Mouse (Mus musculus) hindbrain, embryonic 13.5 days (tissue): ENCODE data around the gene Ugt1a5. TPM values are rescaled to one million over a fixed set of nuclear protein-coding genes. Genes with fewer than 3 reads are reported as not detected.
A peak's percentile ranks its signal among the peaks of the same experiment; 100 is the strongest.
"Not testable (repeated sequence)": the region's sequence is repeated elsewhere in the genome, so short reads cannot be mapped to it uniquely, and the experiment has no call there.

Source experiments
- ATAC-seq: fragments of 200-750 bp; cut with Nextera tagmentation; 2 replicates; pipeline ENCODE4 v1.8.0; 2017; ENCODE audit warnings: moderate TSS enrichment; ENCODE audit not compliant: low FRiP score
- H3K27ac ChIP-seq: fragments of 300-500 bp; sonication (generic); 2 replicates; pipeline ENCODE4 v1.5.1; 2015; ENCODE audit warnings: inconsistent platforms, mild to moderate bottlenecking, moderate library complexity
- H3K27me3 ChIP-seq: fragments of 300-500 bp; sonication (generic); 2 replicates; pipeline ENCODE4 v1.6.1; 2015; ENCODE audit warnings: mild to moderate bottlenecking, inconsistent platforms
- H3K36me3 ChIP-seq: fragments of 300-500 bp; sonication (generic); 2 replicates; pipeline ENCODE4 v1.6.1; 2015; ENCODE audit warnings: mild to moderate bottlenecking, inconsistent platforms
- H3K4me1 ChIP-seq: fragments of 300-500 bp; sonication (generic); replicated peaks from 2 replicates; pipeline ENCODE4 v1.6.1; 2015; ENCODE audit warnings: inconsistent platforms
- H3K4me2 ChIP-seq: fragments of 300-500 bp; sonication (generic); 2 replicates; pipeline ENCODE4 v1.6.1; 2015; ENCODE audit warnings: inconsistent platforms, mild to moderate bottlenecking, moderate library complexity
- H3K4me3 ChIP-seq: fragments of 300-500 bp; sonication (generic); 2 replicates; pipeline ENCODE4 v1.5.1; 2015; ENCODE audit warnings: mild to moderate bottlenecking, inconsistent platforms
- H3K9ac ChIP-seq: fragments of 300-500 bp; sonication (generic); 2 replicates; pipeline ENCODE4 v1.6.1; 2015; ENCODE audit warnings: mild to moderate bottlenecking, inconsistent platforms
- H3K9me3 ChIP-seq: fragments of 300-500 bp; sonication (generic); 2 replicates; pipeline ENCODE4 v1.6.1; 2016; ENCODE audit warnings: inconsistent platforms
- WGBS: fragments of 180-500 bp; shearing (Covaris S2); methylation state at CpG from one replicate; pipeline ENCODE4 v1.1.7; 2015; 5-methylcytosine and 5-hydroxymethylcytosine counted together
- polyA plus RNA-seq: library from polyadenylated mRNA; unstranded; fragments of >200 nt; fragmentation: Nextera tagmentation; extraction: Ambion mirVana; gene quantifications from 2 replicates; pipeline ENCODE4 v1.2.1, GENCODE M21; 2015

Ugt1a5 gene
- not detected in 2 replicates for polyA plus RNA-seq

DNA sequence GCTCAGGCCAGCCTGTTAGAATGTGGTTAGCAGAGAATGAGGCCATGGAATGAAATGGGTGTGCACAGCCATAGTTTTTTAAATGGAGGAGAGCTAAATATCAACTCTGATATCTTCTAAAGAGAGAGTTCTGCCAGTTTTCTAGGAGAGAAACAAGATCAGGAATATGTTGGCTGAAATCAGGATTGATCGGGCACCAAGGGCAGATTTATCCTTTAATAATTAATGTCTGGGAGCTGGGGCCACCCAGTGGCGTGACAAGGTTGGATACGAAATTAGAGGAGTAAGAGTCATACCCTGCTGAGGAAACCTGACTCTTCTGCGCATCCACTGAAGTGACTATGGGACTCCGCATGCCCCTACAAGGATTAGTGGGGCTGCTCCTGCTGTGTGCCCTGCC lies at the start of gene Ugt1a5:
Gene Ugt1a5, plus strand, starts transcription at position 302 of the 400 bp plus-strand sequence.
- 84% methylated on average over 5 of the region's 5 CpGs for WGBS
- no peaks in the 10 kb centered on the region for H3K9me3 ChIP-seq
- no peaks in the 10 kb centered on the region for H3K36me3 ChIP-seq
- H3K4me1 ChIP-seq: no peaks in the 10 kb centered on the region
- H3K27me3 ChIP-seq: no peaks in the 10 kb centered on the region
- H3K4me2 ChIP-seq: no peak within 1 kb of the TSS
- H3K9ac ChIP-seq: no peak within 1 kb of the TSS
- H3K27ac ChIP-seq: no peak within 1 kb of the TSS
- H3K4me3 ChIP-seq: no peak within 1 kb of the TSS
- no peak for ATAC-seq

DNA sequence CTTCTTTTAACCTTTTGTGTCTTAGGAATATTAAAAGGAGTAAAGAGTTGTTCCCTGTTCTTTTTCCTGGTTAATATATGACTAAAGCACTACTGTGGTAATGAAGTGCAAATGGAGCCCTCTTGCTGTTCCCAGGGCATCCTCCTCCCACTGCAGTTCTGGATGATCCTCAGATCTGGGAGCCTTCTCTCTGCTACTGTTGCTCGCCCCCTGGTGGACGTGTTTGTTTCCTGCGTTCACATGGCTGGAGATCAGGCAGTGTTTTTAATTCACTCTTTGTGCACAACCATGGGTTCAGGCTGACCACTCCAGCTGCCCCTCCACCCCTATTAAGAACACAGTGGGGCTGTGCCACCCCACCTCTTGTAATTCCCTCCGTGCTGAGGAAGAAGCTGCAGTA lies 45.3 kb upstream of the Ugt1a5 start:
- not testable (repeated sequence) for H3K4me3 ChIP-seq, H3K4me1 ChIP-seq, H3K27ac ChIP-seq, ATAC-seq, H3K9me3 ChIP-seq, H3K9ac ChIP-seq, H3K36me3 ChIP-seq, H3K27me3 ChIP-seq, H3K4me2 ChIP-seq
- WGBS: 19% methylated on average over 4 of the region's 4 CpGs

DNA sequence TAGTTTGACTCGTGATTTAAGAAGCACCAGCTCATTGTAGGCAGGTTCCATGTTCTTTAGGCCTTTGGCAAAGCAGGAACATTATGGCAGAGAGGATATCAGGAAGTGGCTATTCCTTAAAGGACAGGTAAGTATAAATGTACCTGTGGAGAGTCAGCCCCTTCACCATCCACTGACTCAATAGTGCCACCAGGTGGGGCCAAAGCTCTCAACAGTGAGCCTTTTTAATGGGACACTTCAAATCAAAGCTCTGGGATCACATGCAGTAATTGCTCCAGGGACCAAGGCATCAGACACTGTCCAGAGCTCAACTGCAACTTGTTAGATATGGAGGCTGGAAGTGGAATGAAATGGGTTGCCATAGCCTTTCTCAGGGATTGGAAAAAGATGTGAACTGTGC lies 44.3 kb upstream of the Ugt1a5 start:
- ATAC-seq, H3K4me2 ChIP-seq, H3K4me3 ChIP-seq, H3K9me3 ChIP-seq, H3K27me3 ChIP-seq, H3K27ac ChIP-seq, H3K9ac ChIP-seq, H3K36me3 ChIP-seq, H3K4me1 ChIP-seq: not testable (repeated sequence)
- no CpG with 5 or more reads among the region's 1 CpGs for WGBS

DNA sequence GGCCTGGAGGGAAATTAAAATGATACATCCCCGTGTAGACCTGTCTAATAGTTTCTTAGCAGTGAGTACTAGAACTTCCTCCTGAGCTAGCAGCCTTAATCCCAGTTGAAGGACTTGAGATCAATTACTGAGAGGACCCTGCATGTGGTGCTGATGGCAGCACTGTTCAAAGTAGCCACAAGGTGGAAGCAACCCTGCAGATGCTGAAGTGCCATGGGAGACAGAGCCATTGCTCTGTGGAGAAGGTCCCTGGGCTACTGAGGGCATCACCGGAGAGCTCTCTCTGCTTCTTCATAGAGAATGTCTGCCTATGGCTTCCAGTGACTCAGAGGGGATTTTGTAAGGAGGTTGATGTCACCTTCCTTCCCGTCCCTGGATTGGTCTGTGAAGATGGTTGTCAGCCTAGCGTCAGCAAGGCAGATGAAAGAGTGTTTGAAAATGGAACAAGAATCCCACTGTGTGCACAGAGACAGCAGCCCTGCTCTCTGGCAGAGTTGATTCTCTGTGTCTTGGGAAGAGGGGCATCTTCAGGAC lies 39.9 kb upstream of the Ugt1a5 start:
- ATAC-seq, H3K9ac ChIP-seq, H3K27ac ChIP-seq, H3K36me3 ChIP-seq, H3K9me3 ChIP-seq, H3K4me3 ChIP-seq, H3K27me3 ChIP-seq, H3K4me2 ChIP-seq, H3K4me1 ChIP-seq: not testable (repeated sequence)
- 83% methylated on average over 4 of the region's 4 CpGs for WGBS

DNA sequence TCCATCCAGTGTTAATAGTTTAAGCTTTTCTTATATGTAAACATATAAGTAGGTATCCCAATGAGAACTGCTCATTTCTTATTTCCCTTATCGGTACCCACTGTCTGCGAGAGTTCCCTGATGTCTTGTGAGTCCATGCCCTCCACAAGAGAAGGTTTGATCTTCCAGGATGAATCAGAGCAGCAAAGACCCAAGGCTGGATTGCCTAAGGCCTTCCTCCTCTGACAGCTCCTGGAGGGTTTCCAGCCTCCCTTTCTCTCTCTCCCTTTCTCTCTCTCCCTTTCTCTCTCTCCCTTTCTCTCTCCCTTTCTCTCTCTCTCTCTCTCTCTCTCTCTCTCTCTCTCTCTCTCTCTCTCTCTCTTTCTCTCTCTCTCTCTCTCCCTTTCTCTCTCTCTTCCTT lies 36.7 kb upstream of the Ugt1a5 start:
- not testable (repeated sequence) for H3K4me1 ChIP-seq, H3K9ac ChIP-seq, H3K9me3 ChIP-seq, H3K27me3 ChIP-seq, H3K4me2 ChIP-seq, H3K36me3 ChIP-seq, H3K27ac ChIP-seq, ATAC-seq, H3K4me3 ChIP-seq
- WGBS: 83% methylated on average over 2 of the region's 2 CpGs

DNA sequence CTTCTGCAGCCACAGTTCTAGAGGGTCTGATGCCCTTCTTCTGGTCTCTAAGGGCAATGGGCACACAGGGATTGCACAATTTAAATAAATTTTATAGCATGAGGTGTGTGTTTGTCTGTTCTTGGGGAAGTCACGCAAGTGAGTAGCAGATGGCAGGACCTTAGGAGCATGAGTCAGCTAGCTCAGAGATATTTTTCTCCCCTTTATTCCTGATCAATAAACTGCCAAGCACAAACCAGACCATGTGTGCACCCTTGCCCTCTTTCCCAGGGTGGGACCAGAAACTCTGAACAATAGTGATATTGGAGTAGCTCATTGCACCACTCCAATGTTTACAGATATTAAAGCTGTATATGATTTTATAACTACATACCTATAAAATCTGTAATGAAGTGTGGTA lies 35.6 kb upstream of the Ugt1a5 start:
- not testable (repeated sequence) for H3K4me3 ChIP-seq, H3K27ac ChIP-seq, H3K36me3 ChIP-seq, H3K9ac ChIP-seq, H3K4me2 ChIP-seq, H3K9me3 ChIP-seq, H3K27me3 ChIP-seq, ATAC-seq, H3K4me1 ChIP-seq
- WGBS: 90% methylated on average over 1 of the region's 1 CpGs

DNA sequence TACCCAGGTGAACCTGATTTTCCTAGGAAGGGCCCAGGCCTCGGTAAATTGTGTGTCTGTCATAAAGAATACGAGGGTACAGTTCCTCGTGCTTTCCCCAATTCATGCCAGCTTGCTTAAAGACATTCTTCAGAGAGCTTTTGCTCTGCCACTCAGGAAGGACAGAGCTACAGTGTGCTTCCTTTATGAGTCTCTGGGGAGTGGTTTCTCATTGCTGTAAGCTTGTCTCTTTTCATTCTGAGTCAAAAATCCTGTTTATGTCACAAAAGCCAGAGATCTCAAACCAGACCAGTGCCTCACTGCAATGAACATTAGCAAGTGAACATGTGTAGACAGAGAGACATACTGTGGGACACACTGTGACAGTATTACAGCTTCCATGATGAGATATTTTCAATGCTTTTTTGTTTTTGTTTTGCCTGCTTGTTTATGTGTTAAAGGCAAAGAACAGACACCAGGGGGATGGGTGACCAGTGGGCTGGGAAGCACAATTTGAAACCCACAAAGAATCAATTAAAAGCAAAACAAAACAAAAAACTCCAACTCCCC lies 31.8 kb upstream of the Ugt1a5 start:
- WGBS: 58% methylated on average over 3 of the region's 3 CpGs
- no peak overlapping the region for H3K4me2 ChIP-seq
- no peak overlapping the region for H3K9ac ChIP-seq
- peak overlapping the region; percentile 67 for H3K27ac ChIP-seq
- no peaks in the 10 kb centered on the region for H3K36me3 ChIP-seq
- peak; percentile 57 for ATAC-seq
- H3K4me3 ChIP-seq: no peak overlapping the region
- H3K4me1 ChIP-seq: peaks cover 7% of the 10 kb centered on the region; the same call in 1 of the 2 replicates
- no peaks in the 10 kb centered on the region for H3K27me3 ChIP-seq
- no peaks in the 10 kb centered on the region for H3K9me3 ChIP-seq

DNA sequence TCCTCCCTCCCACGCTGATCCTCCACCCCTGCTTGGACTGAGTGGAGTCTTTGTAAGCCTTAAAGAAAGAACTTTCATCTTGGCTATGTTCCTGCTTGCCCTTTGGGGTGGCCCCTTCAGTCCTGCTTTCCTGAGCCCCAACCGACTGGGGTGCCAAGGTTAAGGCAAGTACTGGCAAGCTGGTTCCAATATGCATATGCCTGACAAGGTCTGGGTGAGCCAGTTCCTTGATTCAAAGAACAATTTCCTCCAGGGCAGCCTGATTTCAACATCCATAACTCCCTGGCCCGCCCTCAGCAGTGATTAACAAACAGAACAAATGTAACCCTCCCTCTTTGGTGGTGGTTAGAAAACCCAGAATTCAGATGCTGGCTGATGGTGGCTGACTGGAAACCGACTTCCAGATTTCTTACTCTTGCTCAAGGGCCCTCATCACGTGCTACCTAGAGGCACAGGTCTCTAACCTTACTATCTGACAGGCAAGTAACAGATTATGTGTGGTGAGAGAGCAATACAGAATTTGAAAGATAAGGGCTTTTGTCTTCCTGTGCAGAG lies 31.3 kb upstream of the Ugt1a5 start, which contains the start of gene Ugt1a6a:
Gene Ugt1a6a, plus strand, starts transcription at position 353 of the 555 bp plus-strand sequence.
- not testable (repeated sequence) for H3K9me3 ChIP-seq, H3K4me3 ChIP-seq, H3K9ac ChIP-seq, H3K4me1 ChIP-seq, H3K27me3 ChIP-seq, H3K4me2 ChIP-seq, H3K36me3 ChIP-seq
- peak; percentile 72 for ATAC-seq
- WGBS: 44% methylated on average over 5 of the region's 5 CpGs
- H3K27ac ChIP-seq: peak within 1 kb of the TSS; percentile 67

DNA sequence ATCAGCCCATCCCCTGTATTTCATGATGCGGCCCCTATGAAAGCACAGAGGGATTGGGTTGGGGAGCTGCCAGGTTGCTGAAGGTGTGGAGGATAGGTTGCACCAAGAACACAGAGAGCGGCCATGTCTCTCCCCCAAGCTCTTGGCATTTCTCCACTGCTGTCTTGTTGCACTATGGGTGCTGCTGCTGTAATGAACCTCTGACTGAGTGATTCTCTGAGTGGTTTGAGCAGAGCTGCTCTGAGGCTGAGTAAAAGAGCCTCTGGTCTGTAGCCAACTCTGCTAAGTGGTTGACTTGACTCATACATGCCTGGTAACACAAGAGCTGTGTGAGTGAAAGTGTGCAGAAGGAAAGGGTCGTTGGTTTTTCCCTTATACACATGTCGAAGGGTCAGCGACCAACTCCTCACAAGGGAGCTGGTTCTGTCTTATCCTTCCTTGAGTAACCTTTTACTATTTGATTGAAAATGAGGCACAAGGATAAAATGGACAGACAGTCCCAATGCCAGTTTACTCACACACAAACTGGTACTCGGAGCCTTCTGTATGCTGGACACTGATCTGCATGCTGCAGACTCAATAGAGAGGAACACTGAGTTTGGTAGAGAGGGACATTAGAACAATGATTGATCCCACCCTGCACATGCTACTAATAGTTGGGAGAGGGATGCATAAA lies 30.4 kb upstream of the Ugt1a5 start:
- not testable (repeated sequence) for H3K4me1 ChIP-seq, H3K9ac ChIP-seq, H3K27ac ChIP-seq, H3K27me3 ChIP-seq, H3K4me2 ChIP-seq, H3K9me3 ChIP-seq, H3K4me3 ChIP-seq, H3K36me3 ChIP-seq, ATAC-seq
- WGBS: 87% methylated on average over 6 of the region's 6 CpGs

DNA sequence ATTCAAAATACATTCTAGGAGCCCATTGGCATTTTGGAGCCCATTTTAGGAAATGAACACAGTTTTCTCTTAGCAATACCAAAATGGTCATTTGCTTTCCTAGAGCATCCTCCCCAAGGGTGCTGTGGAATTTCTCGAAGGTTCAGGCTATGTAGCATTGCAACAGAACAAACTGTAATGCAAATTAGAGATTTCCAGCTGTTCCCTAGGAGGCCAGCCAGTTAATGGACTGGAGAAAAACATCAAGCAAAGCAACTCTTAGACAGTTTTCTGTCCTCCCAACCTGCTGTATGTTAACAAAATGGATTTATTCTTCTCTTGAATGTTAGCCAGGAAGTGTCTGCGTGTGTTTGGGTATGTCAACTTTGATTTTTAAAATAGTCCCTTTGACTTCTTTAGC lies 29.2 kb upstream of the Ugt1a5 start:
- no peak for ATAC-seq
- no peak overlapping the region for H3K4me2 ChIP-seq
- no peaks in the 10 kb centered on the region for H3K9me3 ChIP-seq
- no peak overlapping the region for H3K9ac ChIP-seq
- no peak overlapping the region for H3K27ac ChIP-seq
- no peaks in the 10 kb centered on the region for H3K36me3 ChIP-seq
- no peak overlapping the region for H3K4me3 ChIP-seq
- whole genome bisulfite sequencing: 71% methylated on average over 2 of the region's 2 CpGs
- peaks cover 7% of the 10 kb centered on the region; the same call in 1 of the 2 replicates for H3K4me1 ChIP-seq
- H3K27me3 ChIP-seq: no peaks in the 10 kb centered on the region

DNA sequence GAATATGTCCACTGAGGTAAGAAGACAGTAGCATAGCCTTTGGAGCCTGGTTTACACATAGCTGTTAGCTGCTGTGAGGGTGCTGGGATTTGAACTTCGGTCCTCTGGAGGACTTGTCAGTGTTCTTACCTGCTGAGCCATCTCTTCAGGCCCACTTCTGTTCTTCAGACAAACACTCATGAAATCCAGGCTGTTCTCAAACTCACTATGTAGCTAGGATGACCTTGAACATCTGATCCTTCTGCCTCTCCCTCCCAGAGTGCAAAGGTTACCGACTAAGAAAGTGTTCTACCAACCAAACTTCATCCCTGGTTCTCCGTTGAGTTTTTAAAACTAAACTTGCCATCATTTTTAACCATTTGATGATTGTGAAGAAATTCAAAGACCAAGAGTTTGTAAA lies 28.5 kb upstream of the Ugt1a5 start:
- no peak overlapping the region for H3K4me2 ChIP-seq
- no peaks in the 10 kb centered on the region for H3K9me3 ChIP-seq
- H3K27ac ChIP-seq: no peak overlapping the region
- no peak overlapping the region for H3K4me3 ChIP-seq
- H3K36me3 ChIP-seq: no peaks in the 10 kb centered on the region
- H3K9ac ChIP-seq: no peak overlapping the region
- H3K27me3 ChIP-seq: no peaks in the 10 kb centered on the region
- no peak for ATAC-seq
- H3K4me1 ChIP-seq: peaks cover 7% of the 10 kb centered on the region; the same call in 1 of the 2 replicates
- 94% methylated on average over 3 of the region's 3 CpGs for WGBS

DNA sequence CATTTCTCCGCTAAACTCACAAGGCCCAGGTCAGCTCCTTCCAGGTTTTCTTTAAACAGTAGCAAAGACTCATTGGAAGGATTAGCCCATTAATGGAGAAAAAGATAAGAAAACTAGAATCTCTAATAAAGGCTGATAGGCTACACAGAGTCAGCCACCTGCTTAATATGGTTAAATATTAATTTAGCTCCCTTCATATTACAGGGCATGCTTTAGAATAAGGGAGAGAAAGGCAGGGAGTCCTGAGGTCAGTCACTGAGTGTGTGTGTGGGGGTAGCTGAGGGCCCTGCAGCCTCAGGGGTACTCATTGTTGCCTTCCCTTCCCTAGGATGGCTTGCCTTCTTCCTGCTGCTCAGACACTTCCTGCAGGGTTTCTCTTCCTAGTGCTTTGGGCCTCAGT lies 27.7 kb upstream of the Ugt1a5 start:
- Histone ChIP-seq H3K9ac (no peak overlapping the region), H3K4me3 (no peak overlapping the region), H3K9me3 (no peaks in the 10 kb centered on the region), H3K27ac (no peak overlapping the region), H3K36me3 (no peaks in the 10 kb centered on the region), H3K4me1 (peaks cover 7% of the 10 kb centered on the region; the same call in 1 of the 2 replicates), H3K4me2 (no peak overlapping the region), H3K27me3 (no peaks in the 10 kb centered on the region)
- WGBS: 91% methylated on average over 1 of the region's 1 CpGs
- ATAC-seq: no peak

DNA sequence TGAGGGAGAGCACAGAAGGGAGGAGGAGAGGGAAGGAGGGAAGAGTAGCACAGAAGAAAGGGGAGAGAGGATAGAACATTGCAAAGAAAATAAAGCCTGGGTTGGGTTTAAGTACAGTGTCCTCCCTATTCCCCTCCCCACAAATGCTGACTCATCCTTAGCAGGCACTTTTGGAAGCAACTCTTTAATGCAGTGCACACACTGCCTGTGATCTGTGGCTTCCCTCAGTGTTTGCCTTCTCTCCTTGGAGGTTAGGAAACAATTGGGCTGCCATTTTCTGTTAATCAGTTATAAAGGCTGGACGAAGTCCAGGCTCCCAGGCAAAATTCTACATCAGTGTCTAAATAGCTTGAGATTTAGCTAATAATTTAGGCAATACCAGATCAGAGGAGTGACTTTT lies 25.3 kb upstream of the Ugt1a5 start:
- not testable (repeated sequence) for H3K4me2 ChIP-seq

More for the DNA sequence above, 25.3 kb upstream of the Ugt1a5 start:
- not testable (repeated sequence) for H3K27ac ChIP-seq, H3K9me3 ChIP-seq, H3K36me3 ChIP-seq, H3K27me3 ChIP-seq, H3K4me3 ChIP-seq, ATAC-seq, H3K9ac ChIP-seq, H3K4me1 ChIP-seq
- 33% methylated on average over 1 of the region's 1 CpGs for WGBS
